Mouse (Mus musculus) myocyte (in vitro differentiated cells): ENCODE data around the gene Gm49336.

Experiments used
- CEBPB ChIP-seq: IDR thresholded peaks from 2 replicates; pipeline ENCODE4 v1.6.1; 2011; ENCODE audit warnings: mild to moderate bottlenecking, moderate library complexity; ENCODE audit not compliant: poor library complexity, insufficient read depth, severe bottlenecking
- MAX ChIP-seq: IDR thresholded peaks from one replicate; pipeline ENCODE4 v1.6.1; 2011; ENCODE audit warnings: low read depth, mild to moderate bottlenecking, control low read depth
- MYOG ChIP-seq, 3 experiments: IDR thresholded peaks; one replicate each; pipeline ENCODE4 v1.6.1; 2011; ENCODE audit warnings: control low read depth in 2 of 3, low read depth in 2 of 3, mild to moderate bottlenecking in 2 of 3; ENCODE audit not compliant: insufficient read length in 2 of 3, control insufficient read depth in 1 of 3, insufficient read depth in 1 of 3
- POLR2A ChIP-seq: IDR thresholded peaks from one replicate; pipeline ENCODE4 v1.6.1; 2011; ENCODE audit warnings: low read depth, mild to moderate bottlenecking, control low read depth, moderate library complexity; ENCODE audit not compliant: insufficient read length
- POLR2AphosphoS2 ChIP-seq: IDR thresholded peaks from one replicate; pipeline ENCODE4 v1.6.1; 2011; ENCODE audit warnings: low read depth, control low read depth; ENCODE audit not compliant: insufficient read length
- REST ChIP-seq: IDR thresholded peaks from one replicate; pipeline ENCODE4 v1.6.1; 2011; ENCODE audit warnings: mild to moderate bottlenecking, control low read depth, moderate library complexity; ENCODE audit not compliant: insufficient read depth, insufficient read length
- SRF ChIP-seq: IDR thresholded peaks from one replicate; pipeline ENCODE4 v1.6.1; 2011; ENCODE audit warnings: low read depth; ENCODE audit not compliant: control insufficient read depth, insufficient read length
- TCF3 ChIP-seq: IDR thresholded peaks from one replicate; pipeline ENCODE4 v1.6.1; 2011; ENCODE audit warnings: low read depth, control low read depth; ENCODE audit not compliant: insufficient read length
- USF1 ChIP-seq: IDR thresholded peaks from one replicate; pipeline ENCODE4 v1.6.1; 2011; ENCODE audit warnings: low read depth, mild to moderate bottlenecking, control low read depth, moderate library complexity

- TF ChIP-seq POLR2AphosphoS2 (no peak), POLR2A (no peak), SRF (no peak), REST (no peak), MYOG (IDR thresholded peaks at IDR 0.05; ENCODE audit: control insufficient read depth in 1 of 3, insufficient read depth in 1 of 3, insufficient read length in 2 of 3, low read depth in 2 of 3) (no peak), USF1 (no peak), CEBPB (no peak), TCF3 (no peak), MAX (no peak)
Observed at GRCm38 (mm10) chr14:60238551-60238950, 12.8 kb downstream of the Gm49336 start.
